Mouse (Mus musculus) heart, adult 2 months (tissue): ENCODE measurements around the gene Myl6b. TPM values are rescaled to one million over a fixed set of nuclear protein-coding genes. Genes with fewer than 3 reads are reported as not detected.

Source experiments
- DNase-seq, 2 experiments: peaks; one replicate each; pipeline ENCODE4 v3.0.0; 2021
- H3K27ac ChIP-seq: fragments of 200-600 bp; 2 replicates; pipeline ENCODE4 v1.8.1; 2022
- H3K27me3 ChIP-seq: fragments of 200-500 bp; 2 replicates; pipeline ENCODE4 v1.6.1; 2012; ENCODE audit warnings: mild to moderate bottlenecking, low read length, inconsistent platforms, mixed read lengths; ENCODE audit not compliant: control insufficient read depth, insufficient read depth
- H3K36me3 ChIP-seq: fragments of 200-500 bp; 2 replicates; pipeline ENCODE4 v1.6.1; 2012; ENCODE audit warnings: low read length, inconsistent platforms; ENCODE audit not compliant: control insufficient read depth, insufficient read depth
- H3K4me1 ChIP-seq: fragments of 200-500 bp; 2 replicates; pipeline ENCODE4 v1.6.1; 2011; ENCODE audit warnings: low read length; ENCODE audit not compliant: control insufficient read depth, insufficient read depth
- H3K4me3 ChIP-seq: fragments of 200-600 bp; 2 replicates; pipeline ENCODE4 v1.8.1; 2022
- H3K79me2 ChIP-seq: fragments of 200-500 bp; replicated peaks from 2 replicates; pipeline ENCODE4 v1.6.1; 2012; ENCODE audit warnings: mild to moderate bottlenecking, inconsistent platforms, low read length, moderate library complexity, mixed read lengths; ENCODE audit not compliant: control insufficient read depth, insufficient read depth
- H3K9ac ChIP-seq: fragments of 200-500 bp; 2 replicates; pipeline ENCODE4 v1.6.1; 2012; ENCODE audit warnings: low read depth, mild to moderate bottlenecking, control low read depth, inconsistent platforms, low read length, mixed read lengths
- CTCF ChIP-seq: fragments of 200-600 bp; IDR thresholded peaks from 2 replicates; pipeline ENCODE4 v1.8.1; 2022; ENCODE audit warnings: antibody characterized with exemption, mild to moderate bottlenecking, moderate library complexity
- EP300 ChIP-seq: fragments of 200-500 bp; IDR thresholded peaks from 2 replicates; pipeline ENCODE4 v1.6.1; 2011; ENCODE audit warnings: low read depth, low read length, control low read depth; ENCODE audit not compliant: insufficient read depth
- POLR2A ChIP-seq: fragments of 200-500 bp; IDR thresholded peaks from 2 replicates; pipeline ENCODE4 v1.6.1; 2011; ENCODE audit warnings: mild to moderate bottlenecking, low read depth, low read length, control low read depth; ENCODE audit not compliant: insufficient read depth
- WGBS: fragments of 180-500 bp; shearing (Covaris S2); methylation state at CpG from one replicate; pipeline ENCODE4 v1.1.7; 2018; 5-methylcytosine and 5-hydroxymethylcytosine counted together
- intact Hi-C: fragments of 180-260 bp; cut with DNase I; formaldehyde crosslinking; loops from one replicate; pipeline ENCODE4 v1.15.1; 2025
- polyA plus RNA-seq: library from polyadenylated mRNA; depleted of rRNA; stranded (reverse); fragments of >200 nt; gene quantifications from 2 replicates; pipeline ENCODE4 v1.2.3, GENCODE M21; 2012
- total RNA-seq, 2 experiments: library from RNA; stranded (reverse); gene quantifications; 2 replicates each; pipeline ENCODE4 v1.2.3; 2021

Gene Myl6b
- total and polyA plus RNA-seq, 3 experiments = 2.9 to 3.8 (median 3.5) TPM

DNA sequence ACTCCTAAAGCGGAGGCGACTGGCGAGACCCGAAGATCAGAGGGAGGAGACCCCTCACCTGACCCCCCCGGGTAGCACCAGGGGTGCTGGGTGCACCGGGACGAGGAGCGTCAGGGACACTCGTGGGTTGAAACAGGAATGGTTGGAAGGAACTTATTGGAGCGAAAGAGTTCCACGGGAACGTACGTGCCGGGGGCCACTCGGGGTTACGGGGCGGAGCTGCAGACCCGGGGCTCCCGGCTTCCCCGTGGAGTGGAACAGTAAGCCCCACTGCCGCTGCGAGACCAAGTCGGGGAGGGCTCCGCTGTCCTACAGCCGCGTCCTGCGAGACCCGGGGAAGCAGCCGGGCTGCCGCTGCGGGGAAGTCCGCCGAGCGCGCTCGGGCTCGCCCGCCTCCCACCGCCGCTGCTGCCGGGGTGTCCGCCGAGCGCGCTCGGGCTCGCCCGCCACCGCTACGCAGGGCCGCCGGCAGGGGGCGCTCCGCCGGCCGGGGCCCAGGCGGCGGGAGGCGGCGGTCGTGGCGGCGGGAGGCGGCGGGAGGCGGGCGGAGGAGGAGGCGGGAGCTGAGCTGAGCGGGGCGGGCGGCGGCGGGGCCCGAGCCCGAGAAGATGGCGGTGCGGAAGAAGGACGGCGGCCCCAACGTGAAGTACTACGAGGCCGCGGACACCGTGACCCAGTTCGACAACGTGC lies 39.6 kb downstream of the Myl6b start, which contains the start of gene Smarcc2:
TSS of gene Smarcc2 (plus strand) at position 530 of the 690 bp plus-strand sequence.
- DNase-seq = peak; percentile 91 to 92
- Histone ChIP-seq H3K9ac (peak within 1 kb of the TSS; percentile 97), H3K4me1 (peaks cover 5% of the 10 kb centered on the region), H3K27me3 (no peaks in the 10 kb centered on the region), H3K27ac (peak within 1 kb of the TSS; percentile 95), H3K36me3 (peaks cover 2% of the 10 kb centered on the region), H3K79me2 (no peaks in the 10 kb centered on the region), H3K4me3 (peak within 1 kb of the TSS; percentile 100)
- peak; percentile 57 for TF ChIP-seq POLR2A
- TF ChIP-seq EP300 = no peak
- TF ChIP-seq CTCF = peak; percentile 41
- WGBS = under 1% methylated on average over 72 of the region's 86 CpGs
- intact Hi-C loops = loop anchor here (1.0 to 5.0 kb wide), 3 partner anchors 77 to 97 kb away; partner anchors contain the start of gene Ankrd52

DNA sequence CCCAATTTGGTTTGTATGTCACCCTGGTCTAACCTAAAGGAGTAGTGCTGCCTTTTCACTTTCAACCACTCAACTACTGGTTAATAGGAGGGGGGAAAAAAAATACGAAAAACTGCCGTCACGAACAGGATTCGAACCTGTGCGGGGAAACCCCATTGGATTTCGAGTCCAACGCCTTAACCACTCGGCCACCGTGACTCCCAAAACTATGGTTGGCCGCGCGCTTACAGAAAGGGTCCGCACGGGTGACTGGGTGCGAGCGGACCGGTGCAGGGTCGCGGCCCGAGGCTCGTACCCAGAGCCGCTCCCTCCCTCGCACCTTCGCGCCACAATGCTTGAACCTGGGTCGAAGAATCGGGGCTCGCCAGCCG lies 40.2 kb downstream of the Myl6b start:
- Histone ChIP-seq H3K27ac (peak overlapping the region; percentile 95), H3K27me3 (no peaks in the 10 kb centered on the region), H3K79me2 (no peaks in the 10 kb centered on the region), H3K9ac (peak overlapping the region; percentile 97), H3K36me3 (peaks cover 2% of the 10 kb centered on the region), H3K4me1 (peaks cover 5% of the 10 kb centered on the region), H3K4me3 (peak overlapping the region; percentile 100)
- WGBS = under 1% methylated on average over 28 of the region's 29 CpGs
- DNase-seq = peak; percentile 88 to 95
- intact Hi-C loops = loop anchor here (2.0 to 5.0 kb wide), 2 partner anchors 82 to 96 kb away; partner anchors contain the start of gene Ankrd52
- TF ChIP-seq CTCF (no peak), EP300 (peak; percentile 82; the same call in 1 of the 2 replicates)

DNA sequence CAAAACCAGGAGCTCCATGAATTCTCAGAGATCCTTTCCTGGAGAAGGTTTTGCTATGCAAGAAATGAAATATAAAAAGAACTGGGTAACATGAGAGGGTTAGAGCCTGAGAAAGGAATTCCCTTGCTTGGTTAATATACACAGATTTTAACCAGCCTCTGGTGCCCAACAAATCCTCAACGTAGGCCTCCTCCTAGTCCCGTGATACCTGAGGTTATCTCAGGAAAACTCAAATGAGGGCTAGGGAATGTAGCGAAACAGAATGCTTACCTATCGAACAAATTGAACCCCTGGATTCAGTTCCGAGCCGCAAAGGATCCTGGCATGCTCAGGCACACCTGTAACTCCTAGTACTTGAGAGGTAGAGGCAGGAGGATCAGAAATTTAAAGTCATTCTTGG lies 40.8 kb downstream of the Myl6b start:
- Histone ChIP-seq H3K79me2 (no peaks in the 10 kb centered on the region), H3K27me3 (no peaks in the 10 kb centered on the region), H3K4me1 (peaks cover 5% of the 10 kb centered on the region), H3K36me3 (peaks cover 2% of the 10 kb centered on the region), H3K4me3 (no peak overlapping the region), H3K27ac (no peak overlapping the region), H3K9ac (no peak overlapping the region)
- no peak for TF ChIP-seq CTCF
- TF ChIP-seq EP300 = no peak
- no peak for TF ChIP-seq POLR2A
- intact Hi-C loops = loop anchor here (2.0 to 5.0 kb wide), 2 partner anchors 81 to 95 kb away; partner anchors contain the start of gene Ankrd52
- WGBS = 93% methylated on average over 6 of the region's 6 CpGs
- no peak for DNase-seq

DNA sequence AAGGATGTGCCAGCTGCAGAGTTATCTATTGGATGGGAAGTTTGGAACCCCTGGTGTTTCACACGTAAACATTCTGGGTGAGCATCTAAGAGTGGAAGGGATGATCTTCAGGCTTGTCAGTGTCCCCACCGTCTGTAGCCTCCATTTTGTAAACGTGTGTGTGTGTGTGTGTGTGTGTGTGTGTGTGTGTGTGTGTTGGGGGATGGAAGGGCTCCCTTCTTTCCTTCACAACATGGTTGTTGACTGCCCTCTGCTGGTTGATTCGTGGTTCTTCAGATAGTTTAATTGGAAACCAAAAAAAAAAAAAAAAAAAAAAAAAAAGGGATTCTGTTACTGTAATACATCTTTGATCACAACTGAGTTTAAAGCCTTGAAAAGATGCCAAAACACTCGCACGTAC lies 43.2 kb downstream of the Myl6b start:
- Histone ChIP-seq H3K4me3 (no peak overlapping the region), H3K27ac (no peak overlapping the region), H3K79me2 (no peaks in the 10 kb centered on the region), H3K27me3 (no peaks in the 10 kb centered on the region), H3K4me1 (peaks cover 4% of the 10 kb centered on the region), H3K36me3 (no peaks in the 10 kb centered on the region), H3K9ac (peak overlapping the region; percentile 3; the same call in 1 of the 2 replicates)
- TF ChIP-seq CTCF = peak; percentile 70
- no peak for TF ChIP-seq POLR2A
- peak; percentile 82; the same call in 1 of the 2 replicates for TF ChIP-seq EP300
- intact Hi-C loops = loop anchor here (1.0 to 5.0 kb wide), 3 partner anchors 45 to 120 kb away; no protein-coding TSS in a partner anchor
- peak; percentile 55 to 58 for DNase-seq
- 3% methylated on average over 6 of the region's 6 CpGs for WGBS

DNA sequence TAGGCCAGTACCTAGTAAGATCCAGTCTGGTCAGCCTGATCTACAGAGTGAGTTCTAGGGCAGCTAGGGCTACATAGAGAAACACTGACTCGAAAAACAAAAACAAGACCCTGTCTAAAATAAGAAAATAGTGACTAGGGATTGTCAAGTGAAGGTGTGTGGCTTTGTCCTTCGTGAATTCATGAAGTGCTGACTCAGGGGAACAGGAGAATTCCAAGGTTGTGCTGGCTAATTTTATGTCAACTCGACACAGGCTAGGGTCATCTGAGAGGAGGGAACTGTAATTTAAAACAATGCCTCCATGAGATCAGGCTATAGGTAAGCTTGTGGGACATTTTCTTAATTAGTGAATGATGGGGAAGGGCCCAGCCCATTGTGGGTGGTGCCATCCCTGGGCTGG lies 44.0 kb downstream of the Myl6b start:
- Histone ChIP-seq H3K79me2 (no peaks in the 10 kb centered on the region), H3K27ac (no peak overlapping the region), H3K4me3 (no peak overlapping the region), H3K9ac (no peak overlapping the region), H3K36me3 (no peaks in the 10 kb centered on the region), H3K27me3 (no peaks in the 10 kb centered on the region), H3K4me1 (peaks cover 2% of the 10 kb centered on the region; the same call in 1 of the 2 replicates)
- no peak for TF ChIP-seq EP300
- no peak for TF ChIP-seq POLR2A
- TF ChIP-seq CTCF = no peak
- intact Hi-C loops = no loop called here
- 76% methylated on average over 3 of the region's 3 CpGs for WGBS
- no peak for DNase-seq

DNA sequence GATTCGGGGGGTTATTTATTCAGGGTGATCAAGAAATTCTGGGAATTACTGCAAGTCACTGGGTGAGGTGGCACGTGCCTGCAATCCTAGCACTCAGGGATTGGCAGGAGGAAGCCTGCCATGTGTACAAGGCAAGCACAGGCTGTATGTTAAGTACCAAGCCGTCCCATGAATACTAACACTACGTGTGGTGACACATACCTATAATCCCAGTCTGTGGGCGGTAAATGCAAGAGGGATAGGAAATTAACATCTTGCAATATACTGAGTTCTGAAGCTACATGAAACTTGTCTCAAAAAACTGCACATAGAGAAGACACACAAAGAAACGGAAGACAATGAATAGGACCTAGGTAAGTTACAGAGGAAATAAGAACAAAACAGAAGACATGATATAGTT lies 47.5 kb downstream of the Myl6b start:
- Histone ChIP-seq H3K4me1 (peaks cover 2% of the 10 kb centered on the region; the same call in 1 of the 2 replicates), H3K9ac (no peak overlapping the region), H3K27ac (no peak overlapping the region), H3K79me2 (no peaks in the 10 kb centered on the region), H3K27me3 (no peaks in the 10 kb centered on the region), H3K36me3 (no peaks in the 10 kb centered on the region), H3K4me3 (no peak overlapping the region)
- intact Hi-C loops = no loop called here
- TF ChIP-seq POLR2A = no peak
- TF ChIP-seq EP300 = no peak
- no peak for TF ChIP-seq CTCF
- 77% methylated on average over 6 of the region's 6 CpGs for WGBS
- DNase-seq = no peak
